Mouse (Mus musculus): Measurements from ENCODE around the gene Robo2.

The Robo2 gene

DNA sequence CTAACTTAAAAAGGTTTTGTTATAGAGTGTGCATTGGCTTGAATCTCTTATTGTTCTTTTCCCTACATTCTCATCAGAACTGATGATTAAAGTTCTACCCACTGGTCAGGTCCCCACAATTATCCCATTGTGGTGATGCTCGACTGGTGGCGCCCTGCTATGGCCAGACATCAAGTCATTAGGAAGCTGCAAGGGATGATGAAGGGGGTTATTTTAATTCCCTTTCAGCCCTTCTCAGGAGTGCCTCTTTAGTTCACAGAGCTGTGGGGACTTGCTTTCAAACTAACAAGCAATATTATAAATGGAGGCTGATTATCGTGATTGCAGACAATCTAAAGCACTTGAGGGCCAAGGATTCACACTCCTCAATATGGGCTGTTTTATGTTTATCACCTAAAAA lies 484.1 kb downstream of the Robo2 start:
- no peak for DNase-seq

DNA sequence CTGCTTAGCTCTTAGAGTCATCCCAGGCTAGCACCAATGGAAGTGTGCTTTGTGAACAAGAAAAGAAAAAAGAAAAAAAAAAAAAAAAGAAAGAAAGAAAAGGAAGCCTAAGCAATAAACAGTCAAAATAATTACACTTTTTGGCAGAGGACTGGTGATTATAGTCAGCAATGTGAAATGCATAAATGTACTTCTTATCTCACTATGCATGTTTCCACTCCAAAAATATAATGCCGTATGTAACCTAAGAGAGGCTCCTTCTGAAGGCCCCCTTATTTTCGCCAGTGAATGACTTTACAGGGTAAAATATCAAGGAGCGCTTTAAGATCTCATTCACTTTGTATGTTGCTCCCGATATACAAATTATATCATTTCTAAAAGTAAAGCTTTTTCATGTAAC lies 496.2 kb downstream of the Robo2 start:
- no peak for DNase-seq

DNA sequence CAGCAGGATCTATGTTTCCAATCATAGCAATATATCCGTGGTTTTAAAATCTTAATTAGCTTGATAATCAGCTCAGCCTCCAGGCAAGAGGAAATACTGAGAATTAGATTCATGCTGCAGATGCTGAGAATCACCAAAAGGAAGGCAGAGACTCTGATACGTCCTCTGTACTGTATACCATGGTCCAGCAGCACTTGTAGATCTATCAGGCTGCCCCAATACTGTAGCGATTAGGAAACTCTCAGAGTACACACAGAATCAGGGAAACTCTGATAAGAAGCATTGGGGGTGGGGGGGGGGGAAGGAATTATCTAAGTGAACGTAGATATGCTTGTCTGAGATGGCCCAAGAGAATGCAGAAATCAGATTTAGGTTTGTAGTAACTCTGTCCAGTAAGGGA lies 496.7 kb downstream of the Robo2 start:
- DNase-seq = no peak

DNA sequence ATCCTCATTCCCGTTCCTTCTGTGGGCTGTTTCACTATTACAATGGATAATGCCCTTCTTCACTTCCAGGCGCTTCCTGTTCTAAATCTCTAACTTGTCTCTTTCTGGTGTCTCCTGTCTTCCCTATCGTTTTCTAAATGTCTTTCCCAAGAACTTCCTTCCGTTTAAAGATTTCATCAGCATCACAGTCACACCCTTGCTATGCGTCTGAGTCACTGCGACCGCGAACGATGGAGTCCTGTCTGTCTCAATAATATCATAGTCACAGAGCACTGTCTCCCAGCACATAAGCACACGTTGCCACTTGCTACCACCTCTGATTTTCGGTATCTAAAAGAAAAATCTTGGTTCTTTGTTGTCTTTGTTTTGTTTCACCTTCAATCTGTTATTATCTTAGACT lies 503.1 kb downstream of the Robo2 start:
- no peak for DNase-seq

DNA sequence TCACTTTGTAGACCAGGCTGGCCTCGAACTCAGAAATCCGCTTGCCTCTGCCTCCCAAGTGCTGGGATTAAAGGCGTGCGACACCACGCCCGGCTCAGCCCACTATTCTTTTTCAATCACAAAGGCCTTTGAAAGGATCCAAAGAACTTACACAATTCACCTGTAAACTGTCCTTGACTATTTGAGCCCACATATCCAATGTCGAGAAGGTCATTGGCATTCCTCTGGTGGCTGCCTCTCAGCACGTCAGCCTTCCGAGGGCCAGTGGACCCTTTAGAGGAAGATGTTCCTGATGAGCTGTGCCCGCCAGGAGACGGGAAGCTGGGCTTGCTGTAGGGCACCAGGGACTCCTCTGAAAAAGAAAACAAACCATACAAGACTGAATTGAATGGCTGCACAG lies 514.8 kb downstream of the Robo2 start:
- no peak for DNase-seq

DNA sequence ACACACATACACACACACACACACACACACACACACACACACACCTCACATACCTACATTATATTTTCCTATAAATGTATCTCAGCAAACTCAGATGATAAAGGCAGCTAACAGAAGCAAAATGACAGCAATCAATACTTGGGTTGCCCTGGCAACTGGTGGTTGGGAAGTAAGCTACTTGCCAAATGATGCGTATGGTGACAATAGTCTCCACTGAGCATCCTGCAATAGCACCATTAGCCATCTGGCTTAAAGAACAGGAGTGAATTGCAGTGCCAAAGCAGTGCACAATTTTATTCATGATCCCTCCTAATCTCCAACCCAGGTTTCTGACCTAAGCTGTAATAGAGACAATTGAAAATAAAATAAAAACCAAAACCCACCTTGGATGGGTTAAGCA lies 529.7 kb downstream of the Robo2 start:
- no peak for DNase-seq

DNA sequence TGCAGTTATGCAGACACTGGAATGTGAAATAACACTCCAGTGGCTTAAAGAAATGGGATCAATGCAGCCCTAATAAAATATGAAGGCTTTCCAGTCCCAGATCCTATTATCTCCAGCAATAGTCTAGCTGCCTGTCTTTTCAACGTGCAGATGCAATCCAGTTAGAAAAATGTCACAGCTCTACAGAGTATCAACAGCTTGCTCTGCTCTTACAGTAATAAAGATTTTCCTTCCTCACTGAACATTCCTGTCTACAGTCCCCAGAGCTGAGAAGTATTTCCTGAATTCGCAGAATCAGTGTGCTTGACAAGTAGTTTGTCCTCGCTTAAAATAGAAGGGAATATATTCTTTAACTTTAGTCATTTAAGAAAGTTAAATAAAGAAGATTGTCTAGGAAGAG lies 533.7 kb downstream of the Robo2 start:
- no peak for DNase-seq

DNA sequence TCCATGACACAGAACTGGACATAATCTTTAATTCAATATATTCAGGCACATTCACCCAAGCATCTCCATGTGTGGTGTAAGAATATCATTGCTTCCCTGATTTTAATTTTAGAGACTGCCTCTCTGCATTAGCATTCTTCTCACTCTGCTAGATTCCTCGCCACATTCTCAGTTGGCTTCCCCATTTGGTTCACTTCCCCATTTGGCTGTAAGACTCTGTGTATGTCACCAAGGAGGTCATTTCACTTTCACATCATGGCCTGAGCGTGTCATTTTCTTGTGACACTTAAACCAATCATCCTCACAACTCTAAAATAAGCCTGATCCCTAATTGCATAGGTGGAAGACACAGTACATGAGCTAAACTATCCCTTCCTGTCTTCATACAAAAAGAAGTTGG lies 536.6 kb downstream of the Robo2 start:
- DNase-seq = no peak

DNA sequence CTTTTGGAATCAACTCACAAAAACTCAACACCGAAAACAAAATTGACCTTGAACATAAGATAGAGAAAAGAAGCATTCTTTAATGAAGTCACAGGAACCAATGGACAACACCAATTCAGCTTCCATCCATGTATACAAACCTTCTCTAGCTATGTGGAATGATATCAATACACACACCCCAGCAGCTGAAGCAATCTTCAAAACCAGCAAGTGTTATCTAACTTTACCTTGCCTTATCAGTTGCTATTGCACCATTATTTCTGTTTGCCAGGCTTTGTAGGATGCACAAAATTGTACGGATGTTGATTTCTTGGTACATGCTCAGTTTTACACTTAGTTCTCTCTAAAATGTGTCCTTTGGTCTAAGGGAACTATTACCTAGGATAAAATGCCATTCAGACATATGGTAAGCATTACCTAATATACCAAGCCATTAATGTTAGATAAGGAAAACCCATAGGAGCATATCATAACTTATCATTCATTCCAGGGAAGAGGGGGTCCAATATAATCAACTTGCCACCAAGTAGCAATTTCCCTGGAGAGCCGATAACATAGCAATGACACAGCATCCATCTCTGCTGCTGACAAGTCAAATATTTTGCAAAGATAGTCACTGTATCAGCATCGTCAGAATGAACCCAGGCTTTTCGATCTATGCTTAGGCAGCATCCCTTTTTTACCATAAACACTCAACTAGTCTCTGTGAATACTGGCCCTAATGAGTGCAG lies 537.6 kb downstream of the Robo2 start:
- no peak for DNase-seq

DNA sequence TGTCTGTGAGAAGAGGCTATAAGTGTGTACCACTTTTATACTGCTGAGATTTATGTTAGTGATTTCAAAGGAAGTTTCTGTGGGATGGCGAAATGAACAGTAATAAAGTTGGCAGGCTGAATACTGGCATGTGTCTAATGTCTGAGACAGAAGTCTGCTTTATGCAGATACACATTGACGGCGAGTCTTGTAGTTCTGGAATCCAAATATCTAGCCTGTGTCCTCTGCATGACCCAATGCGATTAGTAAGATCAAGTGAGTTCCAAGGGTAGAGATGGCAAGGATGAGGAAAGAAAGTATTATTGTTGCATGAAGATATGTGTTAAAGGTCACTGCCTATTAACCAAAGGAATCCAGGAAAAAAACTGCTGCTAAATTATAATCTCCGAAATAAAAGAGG lies 541.3 kb downstream of the Robo2 start:
- DNase-seq = no peak

DNA sequence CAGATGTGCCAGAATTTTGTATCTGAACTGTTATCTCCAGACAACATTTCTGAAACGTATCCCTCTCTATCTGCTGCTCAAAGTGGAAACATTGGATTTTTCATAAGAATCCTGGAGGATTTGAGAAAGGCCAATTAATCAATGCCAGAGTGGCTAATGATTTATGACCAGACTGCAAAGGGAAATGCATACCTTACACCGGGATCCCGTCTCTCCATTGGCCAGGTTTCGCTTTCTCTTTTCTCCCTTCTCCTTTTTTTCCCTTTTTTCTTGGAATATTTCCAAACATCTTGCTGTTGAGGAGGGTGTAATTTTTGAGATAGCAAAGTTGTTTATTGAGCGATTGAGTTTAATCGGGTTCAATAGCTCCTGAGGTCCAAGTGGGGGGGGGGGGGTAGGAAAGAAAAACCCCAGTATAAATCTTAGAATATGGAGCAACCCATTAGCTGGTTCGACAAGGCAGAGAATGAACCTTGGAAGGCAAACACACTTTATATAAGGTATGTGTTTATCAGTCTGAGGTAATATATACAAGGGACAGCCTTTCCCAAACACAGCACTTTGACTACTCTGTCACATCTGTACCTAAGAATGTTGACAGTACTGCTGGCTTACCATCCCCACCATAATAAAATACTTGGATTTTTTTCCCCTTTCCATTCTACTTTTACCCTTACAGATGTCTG lies 542.0 kb downstream of the Robo2 start:
- DNase-seq = no peak

DNA sequence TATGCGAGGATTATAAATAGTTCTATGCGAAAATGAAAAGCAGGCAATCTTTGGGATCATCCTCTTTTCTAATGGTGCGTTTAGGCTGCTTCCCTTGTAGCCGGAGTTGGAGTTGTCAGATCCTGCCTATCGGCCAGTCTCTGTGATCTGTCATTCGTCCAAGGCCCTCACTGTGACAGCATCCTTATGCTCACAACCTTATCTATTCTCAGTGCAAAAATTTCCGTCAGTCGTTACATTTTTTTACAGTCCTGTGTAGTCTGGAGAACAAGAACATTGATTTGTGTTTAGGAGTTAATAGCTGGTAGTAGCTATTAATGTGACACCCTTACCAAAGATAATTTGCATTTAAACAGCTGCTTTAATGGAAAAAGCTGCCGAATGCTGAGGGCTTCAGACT lies 547.0 kb downstream of the Robo2 start:
- no peak for DNase-seq

DNA sequence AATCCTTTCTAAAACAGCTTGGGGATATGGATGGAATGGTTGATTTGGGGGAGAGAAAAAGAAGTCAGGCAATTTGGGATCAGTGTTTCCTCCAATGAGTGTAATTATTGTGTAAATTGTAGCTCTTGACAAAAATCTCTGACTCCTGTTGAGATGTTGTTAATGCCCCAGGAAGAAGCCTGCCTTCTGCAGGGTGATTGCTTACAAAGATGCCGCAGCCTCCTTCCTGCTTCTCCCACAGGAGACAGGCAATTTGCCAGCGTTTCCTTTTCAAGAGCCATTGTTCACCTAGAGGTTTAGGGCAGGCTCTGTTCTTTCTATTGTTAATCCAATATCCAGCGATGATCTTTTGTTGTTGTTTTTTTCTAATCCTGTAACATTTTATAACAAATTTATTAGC lies 547.9 kb downstream of the Robo2 start:
- no peak for DNase-seq

DNA sequence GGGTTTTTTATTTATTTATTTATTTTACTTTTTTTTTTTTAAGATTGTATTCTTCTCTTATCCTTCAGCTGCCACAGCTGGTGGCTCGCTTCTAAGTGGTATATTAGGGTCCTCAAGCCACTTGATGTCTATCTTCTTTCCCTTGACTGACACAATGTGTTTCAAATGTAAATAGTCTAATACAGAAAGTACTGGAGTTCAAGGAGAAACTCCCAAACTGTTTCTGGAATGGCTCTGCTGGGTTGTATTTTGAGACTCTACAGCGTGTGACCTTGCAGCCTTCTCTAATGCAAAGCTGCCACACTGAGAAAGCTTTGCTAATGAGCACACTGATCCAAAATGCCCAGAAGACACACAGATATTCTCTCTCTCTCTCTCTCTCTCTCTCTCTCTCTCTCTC lies 552.9 kb downstream of the Robo2 start:
- no peak for DNase-seq

DNA sequence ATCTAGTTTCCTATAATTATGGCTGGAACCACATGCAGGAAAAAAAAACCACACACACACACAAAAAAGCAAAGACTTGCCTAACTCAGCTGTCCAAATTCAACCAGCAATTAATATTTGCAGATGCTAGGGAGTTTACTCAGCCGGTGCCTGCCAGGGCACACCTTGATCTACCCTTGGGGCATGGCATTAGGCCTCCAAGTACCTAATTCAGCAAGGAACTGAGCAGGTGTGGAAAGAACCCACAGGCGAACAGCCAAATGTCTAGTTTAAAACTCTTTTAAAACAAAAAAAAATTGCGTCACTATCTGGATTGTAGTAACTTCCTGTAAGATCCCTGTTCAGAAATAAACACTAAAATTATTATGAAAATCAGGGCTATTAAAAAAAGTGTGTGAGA lies 555.8 kb downstream of the Robo2 start:
- no peak for DNase-seq

Data from cerebellum, adult 8-10 months (tissue).